Mouse (Mus musculus): ENCODE measurements around the gene Tmed8.
"Not testable (repeated sequence)": the region's sequence is repeated elsewhere in the genome, so short reads cannot be mapped to it uniquely, and the experiment has no call there.

Gene Tmed8

GRCm38 (mm10) chr12:87160310-87160709, 39.9 kb downstream of the Tmed8 start:
- DNase-seq (ENCODE audit: low read depth, low spot score) = no peak

- no peak for DNase-seq (ENCODE audit: low read depth, low spot score)
Measured at GRCm38 (mm10) chr12:87158099-87158498, 42.2 kb downstream of the Tmed8 start.

GRCm38 (mm10) chr12:87157361-87157760, 42.9 kb downstream of the Tmed8 start:
- DNase-seq (ENCODE audit: low read depth, low spot score) = no peak

GRCm38 (mm10) chr12:87154448-87154847, 45.8 kb downstream of the Tmed8 start:
- not testable (repeated sequence) for DNase-seq (ENCODE audit: low read depth, low spot score)

- DNase-seq (ENCODE audit: low read depth, low spot score) = no peak
Measured at GRCm38 (mm10) chr12:87149471-87149870, 50.8 kb downstream of the Tmed8 start.

- DNase-seq (ENCODE audit: low read depth, low spot score) = no peak
Measured at GRCm38 (mm10) chr12:87148136-87148535, 52.1 kb downstream of the Tmed8 start.

GRCm38 (mm10) chr12:87147395-87148089, 52.7 kb downstream of the Tmed8 start, which contains the start of gene Pomt2:
TSS of gene Pomt2 (minus strand) at chr12:87147968.
- DNase-seq (ENCODE audit: low read depth, low spot score) = peak; percentile 93

- DNase-seq (ENCODE audit: low read depth, low spot score) = peak; percentile 74
Measured at GRCm38 (mm10) chr12:87146966-87147365, 53.3 kb downstream of the Tmed8 start, which contains the start of gene Gstz1. TSS of gene Gstz1 (plus strand) at chr12:87147165.

- no peak for DNase-seq (ENCODE audit: low read depth, low spot score)
Measured at GRCm38 (mm10) chr12:87142156-87142555, 58.1 kb downstream of the Tmed8 start.

GRCm38 (mm10) chr12:87138768-87139167, 61.5 kb downstream of the Tmed8 start:
- DNase-seq (ENCODE audit: low read depth, low spot score) = no peak

- no peak for DNase-seq (ENCODE audit: low read depth, low spot score)
Measured at GRCm38 (mm10) chr12:87138342-87138701, 61.9 kb downstream of the Tmed8 start.

GRCm38 (mm10) chr12:87137439-87138341, 62.6 kb downstream of the Tmed8 start:
- no peak for DNase-seq (ENCODE audit: low read depth, low spot score)

GRCm38 (mm10) chr12:87132784-87133183, 67.5 kb downstream of the Tmed8 start:
- DNase-seq (ENCODE audit: low read depth, low spot score) = no peak

- DNase-seq (ENCODE audit: low read depth, low spot score) = no peak
Measured at GRCm38 (mm10) chr12:87132210-87132609, 68.0 kb downstream of the Tmed8 start.

- DNase-seq (ENCODE audit: low read depth, low spot score) = no peak
Measured at GRCm38 (mm10) chr12:87131619-87132018, 68.6 kb downstream of the Tmed8 start.

- DNase-seq (ENCODE audit: low read depth, low spot score) = no peak
Measured at GRCm38 (mm10) chr12:87131181-87131580, 69.1 kb downstream of the Tmed8 start.

GRCm38 (mm10) chr12:87130224-87130623, 70.0 kb downstream of the Tmed8 start:
- no peak for DNase-seq (ENCODE audit: low read depth, low spot score)

GRCm38 (mm10) chr12:87127256-87127655, 73.0 kb downstream of the Tmed8 start:
- no peak for DNase-seq (ENCODE audit: low read depth, low spot score)

GRCm38 (mm10) chr12:87121918-87122589, 78.2 kb downstream of the Tmed8 start:
- no peak for DNase-seq (ENCODE audit: low read depth, low spot score)
